Mouse (Mus musculus) layer of hippocampus, postnatal 10 days (tissue): Measurements from ENCODE around the gene Acot8. TPM values are rescaled to one million over a fixed set of nuclear protein-coding genes. Genes with fewer than 3 reads are reported as not detected.
A peak's percentile ranks its signal among the peaks of the same experiment; 100 is the strongest.

Source experiments
- DNase-seq, 2 experiments: peaks; one replicate each; pipeline ENCODE4 v3.0.0; 2021; ENCODE audit warnings: low spot score in 2 of 2
- total RNA-seq, 2 experiments: library from RNA; stranded (reverse); gene quantifications; 2 replicates each; pipeline ENCODE4 v1.2.3; 2021

Gene Acot8
- total RNA-seq, 2 experiments from 2014 or later = 24.1 to 28.6 TPM

- no peak for DNase-seq
These were observed 44.4 kb downstream of the Acot8 start for GRCm38 (mm10) chr2:164760059-164760833.

GRCm38 (mm10) chr2:164758692-164759091, 46.0 kb downstream of the Acot8 start:
- no peak for DNase-seq

GRCm38 (mm10) chr2:164757841-164758240, 46.8 kb downstream of the Acot8 start:
- DNase-seq = no peak

GRCm38 (mm10) chr2:164754800-164755199, 49.9 kb downstream of the Acot8 start:
- no peak for DNase-seq

GRCm38 (mm10) chr2:164754105-164754504, 50.6 kb downstream of the Acot8 start:
- no peak for DNase-seq

- no peak for DNase-seq
These were observed 52.2 kb downstream of the Acot8 start for GRCm38 (mm10) chr2:164752454-164752853.

- DNase-seq = no peak
These were observed 55.7 kb downstream of the Acot8 start for GRCm38 (mm10) chr2:164748991-164749390.

GRCm38 (mm10) chr2:164748191-164748590, 56.5 kb downstream of the Acot8 start:
- DNase-seq = no peak

- DNase-seq = no peak
These were observed 58.0 kb downstream of the Acot8 start for GRCm38 (mm10) chr2:164746693-164747092.

GRCm38 (mm10) chr2:164745843-164746479, 58.7 kb downstream of the Acot8 start, which contains the start of the genes Wfdc3 and Dnttip1:
Gene Wfdc3, minus strand, starts transcription at chr2:164745931.
Gene Dnttip1, plus strand, starts transcription at chr2:164745983.
- peak; percentile 95 to 96 for DNase-seq

- no peak for DNase-seq
These were observed 59.7 kb downstream of the Acot8 start for GRCm38 (mm10) chr2:164744987-164745386.

Other genes starting within 250 kb of the Acot8 start
- gene Wfdc2, start 242.5 kb downstream of the Acot8 start, total RNA-seq = under 1 TPM in 1 of 2 experiments, not detected in 1; 0.73 TPM
- not detected for gene Spint3, start 231.4 kb downstream of the Acot8 start, total RNA-seq
- 1 to 10 TPM in 1 of 2 experiments, under 1 TPM in 1; 0.78 to 2.2 TPM for gene Wfdc6a, start 219.4 kb downstream of the Acot8 start, total RNA-seq
- not detected for gene Eppin, start 211.3 kb downstream of the Acot8 start, total RNA-seq
- not detected for gene Wfdc6b, start 191.4 kb downstream of the Acot8 start, total RNA-seq
- not detected for gene Wfdc8, start 191.3 kb downstream of the Acot8 start, total RNA-seq
- gene Wfdc16, start 166.1 kb downstream of the Acot8 start, total RNA-seq = not detected
- not detected for gene Wfdc10, start 148.8 kb downstream of the Acot8 start, total RNA-seq
- gene Wfdc9, start 148.3 kb downstream of the Acot8 start, total RNA-seq = not detected
- not detected for gene Wfdc11, start 130.8 kb downstream of the Acot8 start, total RNA-seq
- gene Wfdc13, start 119.8 kb downstream of the Acot8 start, total RNA-seq = not detected
- gene Spint4, start 106.4 kb downstream of the Acot8 start, total RNA-seq = not detected
- not detected for gene Spint5, start 89.6 kb downstream of the Acot8 start, total RNA-seq
- gene Wfdc3, start 59.0 kb downstream of the Acot8 start, total RNA-seq = 1 to 10 TPM in 1 of 2 experiments, under 1 TPM in 1; 0.87 to 1.4 TPM
- gene Dnttip1, start 58.9 kb downstream of the Acot8 start, total RNA-seq = 10 to 100 TPM; 41.9 to 46.0 TPM
- gene Ube2c, start 35.0 kb downstream of the Acot8 start, total RNA-seq = 1 to 10 TPM; 6.9 to 8.3 TPM
- gene Tnnc2, start 24.9 kb downstream of the Acot8 start, total RNA-seq = not detected
- gene Snx21, start 19.1 kb downstream of the Acot8 start, total RNA-seq = 10 to 100 TPM; 41.3 to 43.6 TPM
- gene Zswim3, start 216 bp upstream of the Acot8 start, total RNA-seq = 1 to 10 TPM; 8.9 to 9.4 TPM
- gene Zswim1, start 17.8 kb upstream of the Acot8 start, total RNA-seq = 10 to 100 TPM; 18.5 to 18.7 TPM
- 1 to 10 TPM in 1 of 2 experiments, not detected in 1; 1.6 TPM for gene Spata25, start 23.7 kb upstream of the Acot8 start, total RNA-seq
- 10 to 100 TPM; 70.8 to 76.9 TPM for gene Ctsa, start 28.0 kb upstream of the Acot8 start, total RNA-seq
- gene Neurl2, start 28.6 kb upstream of the Acot8 start, total RNA-seq = 1 to 10 TPM; 3.5 to 4.7 TPM
- 10 to 100 TPM; 72.9 to 79.2 TPM for gene Pltp, start 52.8 kb upstream of the Acot8 start, total RNA-seq
- gene Pcif1, start 74.4 kb upstream of the Acot8 start, total RNA-seq = 10 to 100 TPM; 45.0 to 50.9 TPM
- 10 to 100 TPM; 24.0 to 24.1 TPM for gene Zfp335, start 106.9 kb upstream of the Acot8 start, total RNA-seq
- 1 to 10 TPM; 2.8 TPM for gene Mmp9, start 135.9 kb upstream of the Acot8 start, total RNA-seq
- 100 to 1,000 TPM; 252 to 272 TPM for gene Slc12a5, start 155.9 kb upstream of the Acot8 start, total RNA-seq
- 10 to 100 TPM; 55.8 to 57.6 TPM for gene Ncoa5, start 230.0 kb upstream of the Acot8 start, total RNA-seq